Mouse (Mus musculus) myocyte (in vitro differentiated cells): Measurements from ENCODE around the gene 0610030E20Rik. TPM values are rescaled to one million over a fixed set of nuclear protein-coding genes. Genes with fewer than 3 reads are reported as not detected.

Experiments used
- H3K27me3 ChIP-seq: one replicate; pipeline ENCODE4 v1.6.1; 2011; ENCODE audit not compliant: control insufficient read depth, insufficient read depth, insufficient read length
- H3K36me3 ChIP-seq: one replicate; pipeline ENCODE4 v1.6.1; 2011; ENCODE audit not compliant: control insufficient read depth, insufficient read depth
- H3K4me2 ChIP-seq: one replicate; pipeline ENCODE4 v1.6.1; 2011; ENCODE audit warnings: low read depth, control low read depth
- H3K4me3 ChIP-seq: one replicate; pipeline ENCODE4 v1.5.1; 2011; ENCODE audit warnings: mild to moderate bottlenecking, control low read depth, moderate library complexity
- H3K79me2 ChIP-seq: one replicate; pipeline ENCODE4 v1.6.1; 2011; ENCODE audit not compliant: control insufficient read depth, insufficient read depth
- H3ac ChIP-seq: one replicate; pipeline ENCODE4 v1.6.1; 2011; ENCODE audit not compliant: control insufficient read depth, insufficient read length
- CEBPB ChIP-seq: IDR thresholded peaks from 2 replicates; pipeline ENCODE4 v1.6.1; 2011; ENCODE audit warnings: mild to moderate bottlenecking, moderate library complexity; ENCODE audit not compliant: poor library complexity, insufficient read depth, severe bottlenecking
- E2F4 ChIP-seq: IDR thresholded peaks from one replicate; pipeline ENCODE4 v1.6.1; 2011; ENCODE audit warnings: mild to moderate bottlenecking, control low read depth, moderate library complexity; ENCODE audit not compliant: insufficient read depth
- MAX ChIP-seq: IDR thresholded peaks from one replicate; pipeline ENCODE4 v1.6.1; 2011; ENCODE audit warnings: low read depth, mild to moderate bottlenecking, control low read depth
- MYOD1 ChIP-seq, 3 experiments: IDR thresholded peaks; one replicate each; pipeline ENCODE4 v1.6.1; 2011; ENCODE audit warnings: control low read depth in 2 of 3, low read depth in 2 of 3, mild to moderate bottlenecking in 2 of 3, moderate library complexity in 1 of 3; ENCODE audit not compliant: insufficient read length in 2 of 3, control insufficient read depth in 1 of 3
- MYOG ChIP-seq, 3 experiments: IDR thresholded peaks; one replicate each; pipeline ENCODE4 v1.6.1; 2011; ENCODE audit warnings: control low read depth in 2 of 3, low read depth in 2 of 3, mild to moderate bottlenecking in 2 of 3; ENCODE audit not compliant: insufficient read length in 2 of 3, control insufficient read depth in 1 of 3, insufficient read depth in 1 of 3
- POLR2A ChIP-seq: IDR thresholded peaks from one replicate; pipeline ENCODE4 v1.6.1; 2011; ENCODE audit warnings: low read depth, mild to moderate bottlenecking, control low read depth, moderate library complexity; ENCODE audit not compliant: insufficient read length
- POLR2AphosphoS2 ChIP-seq: IDR thresholded peaks from one replicate; pipeline ENCODE4 v1.6.1; 2011; ENCODE audit warnings: low read depth, control low read depth; ENCODE audit not compliant: insufficient read length
- REST ChIP-seq: IDR thresholded peaks from one replicate; pipeline ENCODE4 v1.6.1; 2011; ENCODE audit warnings: mild to moderate bottlenecking, control low read depth, moderate library complexity; ENCODE audit not compliant: insufficient read depth, insufficient read length
- SRF ChIP-seq: IDR thresholded peaks from one replicate; pipeline ENCODE4 v1.6.1; 2011; ENCODE audit warnings: low read depth; ENCODE audit not compliant: control insufficient read depth, insufficient read length
- TCF12 ChIP-seq: IDR thresholded peaks from one replicate; pipeline ENCODE4 v1.6.1; 2011; ENCODE audit warnings: mild to moderate bottlenecking, control low read depth; ENCODE audit not compliant: poor library complexity, insufficient read depth, severe bottlenecking
- TCF3 ChIP-seq: IDR thresholded peaks from one replicate; pipeline ENCODE4 v1.6.1; 2011; ENCODE audit warnings: low read depth, control low read depth; ENCODE audit not compliant: insufficient read length
- USF1 ChIP-seq: IDR thresholded peaks from one replicate; pipeline ENCODE4 v1.6.1; 2011; ENCODE audit warnings: low read depth, mild to moderate bottlenecking, control low read depth, moderate library complexity
- polyA plus RNA-seq: library from polyadenylated mRNA; unstranded; fragments of >200 nt; fragmentation: generic; extraction: Trizol; gene quantifications from one replicate; pipeline ENCODE4 v1.2.1, GENCODE M21; 2012; ENCODE audit warnings: missing spikeins

Gene 0610030E20Rik
- polyA plus RNA-seq, 1 experiment, result 8.0 TPM

DNA sequence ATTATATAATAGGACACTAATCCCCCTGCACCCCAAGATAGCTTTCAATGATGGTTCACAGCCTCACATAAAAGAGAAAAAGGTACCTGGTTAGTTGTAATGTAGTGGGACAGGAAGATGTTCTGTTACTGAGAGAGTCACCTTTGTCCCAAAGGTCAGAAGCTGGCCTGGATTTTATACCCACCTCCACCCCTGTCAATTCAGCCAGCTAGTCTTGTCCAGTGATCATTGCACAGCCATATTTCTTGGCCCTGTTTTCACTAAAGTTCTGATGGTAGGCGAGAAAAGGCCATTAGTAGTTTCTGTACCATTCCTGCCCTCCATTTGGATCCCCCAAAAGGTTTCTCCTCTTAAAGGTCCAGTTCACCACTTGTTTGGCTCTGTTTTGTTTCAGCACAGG lies 6.9 kb downstream of the 0610030E20Rik start:
- H3K4me2 ChIP-seq, result no peak overlapping the region
- no peak overlapping the region for H3ac ChIP-seq
- H3K27me3 ChIP-seq, result no peaks in the 10 kb centered on the region
- no peak for TF ChIP-seq CEBPB
- peaks cover 17% of the 10 kb centered on the region for H3K36me3 ChIP-seq
- peaks cover 8% of the 10 kb centered on the region for H3K79me2 ChIP-seq
- no peak overlapping the region for H3K4me3 ChIP-seq

DNA sequence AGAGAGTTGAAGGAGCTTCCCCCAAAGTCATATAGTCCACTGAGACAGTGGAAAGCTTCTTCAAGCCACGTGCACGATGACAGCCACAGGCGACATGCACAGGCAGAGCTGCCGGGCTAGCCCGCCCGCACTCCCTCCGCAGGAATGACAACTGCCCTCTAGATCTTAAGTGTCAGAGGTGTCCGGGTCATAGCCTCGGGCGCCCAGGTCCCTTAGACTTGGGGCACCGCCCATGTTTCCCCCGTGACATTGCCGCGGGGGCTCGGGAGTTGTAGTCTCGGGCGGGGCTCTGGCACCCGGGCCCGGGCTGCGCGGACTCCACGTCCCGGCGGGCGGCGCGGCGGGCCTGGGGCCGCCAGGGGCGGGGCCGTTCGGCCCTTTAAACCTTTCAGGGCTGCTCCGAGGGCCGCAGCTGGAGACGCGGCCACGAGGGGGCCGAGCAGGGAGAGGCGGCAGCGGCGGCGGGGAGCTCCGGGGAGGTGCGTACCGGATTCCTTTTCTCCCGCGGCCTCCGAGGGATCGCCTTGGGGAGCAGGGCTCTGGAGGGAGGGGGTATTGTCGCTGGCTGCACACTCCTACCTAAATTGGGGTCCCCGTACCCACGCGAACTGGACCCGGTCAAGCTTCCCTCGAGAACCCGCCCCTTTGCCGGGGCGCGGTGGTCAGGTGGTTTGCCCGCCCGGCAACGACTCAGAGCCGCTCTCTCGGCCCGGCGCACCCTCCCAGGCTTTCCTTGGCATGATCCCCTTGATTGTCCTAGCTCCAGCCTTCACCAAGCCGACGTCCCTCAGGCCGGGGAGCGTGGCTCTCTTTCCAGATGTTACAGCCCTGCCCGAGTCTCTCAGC lies 8.2 kb downstream of the 0610030E20Rik start, which contains the start of gene Tmem150a:
TSS of gene Tmem150a (plus strand) at position 382 of the 846 bp plus-strand sequence.
- H3ac ChIP-seq, result peak within 1 kb of the TSS; percentile 21
- TF ChIP-seq REST, result no peak
- TF ChIP-seq MAX, result no peak
- TF ChIP-seq POLR2AphosphoS2, result peak; percentile 48
- no peak for TF ChIP-seq POLR2A
- no peak for TF ChIP-seq TCF12
- TF ChIP-seq CEBPB, result no peak
- TF ChIP-seq E2F4, result no peak
- no peak for TF ChIP-seq SRF
- peak in 1 of 3 experiments; percentile 15 for TF ChIP-seq MYOD1 (IDR thresholded peaks at IDR 0.05; ENCODE audit: control insufficient read depth in 1 of 3, insufficient read length in 2 of 3, low read depth in 2 of 3)
- no peak for TF ChIP-seq TCF3
- TF ChIP-seq USF1, result peak; percentile 15
- peak in 1 of 3 experiments; percentile 4 for TF ChIP-seq MYOG (IDR thresholded peaks at IDR 0.05; ENCODE audit: control insufficient read depth in 1 of 3, insufficient read depth in 1 of 3, insufficient read length in 2 of 3, low read depth in 2 of 3)
- peak within 1 kb of the TSS; percentile 51 for H3K4me3 ChIP-seq
- no peaks in the 10 kb centered on the region for H3K27me3 ChIP-seq
- peaks cover 7% of the 10 kb centered on the region for H3K79me2 ChIP-seq
- peaks cover 15% of the 10 kb centered on the region for H3K36me3 ChIP-seq
- peak within 1 kb of the TSS; percentile 82 for H3K4me2 ChIP-seq

DNA sequence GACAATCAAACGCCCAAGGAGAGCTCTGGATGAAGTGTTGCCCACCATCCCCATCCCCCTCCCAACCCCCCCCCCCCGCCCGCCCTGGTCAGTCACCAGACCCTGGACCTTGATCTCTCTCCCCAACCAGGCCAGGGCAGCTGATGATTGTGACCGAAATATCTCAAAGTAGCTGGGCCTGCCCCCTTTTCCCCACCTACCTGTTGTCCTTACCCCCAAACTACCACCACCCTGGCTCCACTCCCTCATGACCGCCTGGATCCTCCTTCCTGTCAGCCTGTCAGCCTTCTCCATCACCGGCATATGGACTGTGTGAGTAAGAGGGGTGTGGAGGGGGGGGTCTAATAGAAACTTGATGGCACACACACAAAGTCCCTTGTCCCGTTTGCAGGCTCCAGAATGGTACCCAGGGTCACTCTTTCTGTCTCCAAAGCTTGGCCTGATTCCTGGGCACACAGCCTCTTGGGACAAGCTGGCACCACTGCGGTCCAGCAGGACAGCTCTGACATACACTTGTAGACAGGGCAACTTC lies 8.9 kb downstream of the 0610030E20Rik start:
- H3K4me2 ChIP-seq, result peak overlapping the region; percentile 82
- H3K27me3 ChIP-seq, result no peaks in the 10 kb centered on the region
- H3ac ChIP-seq, result peak overlapping the region; percentile 21
- H3K36me3 ChIP-seq, result peaks cover 8% of the 10 kb centered on the region
- TF ChIP-seq REST (no peak), USF1 (no peak), E2F4 (no peak), MYOD1 (IDR thresholded peaks at IDR 0.05; ENCODE audit: control insufficient read depth in 1 of 3, insufficient read length in 2 of 3, low read depth in 2 of 3) (no peak), POLR2A (no peak), SRF (no peak), TCF3 (no peak)
- H3K4me3 ChIP-seq, result peak overlapping the region; percentile 51
- H3K79me2 ChIP-seq, result peaks cover 4% of the 10 kb centered on the region

DNA sequence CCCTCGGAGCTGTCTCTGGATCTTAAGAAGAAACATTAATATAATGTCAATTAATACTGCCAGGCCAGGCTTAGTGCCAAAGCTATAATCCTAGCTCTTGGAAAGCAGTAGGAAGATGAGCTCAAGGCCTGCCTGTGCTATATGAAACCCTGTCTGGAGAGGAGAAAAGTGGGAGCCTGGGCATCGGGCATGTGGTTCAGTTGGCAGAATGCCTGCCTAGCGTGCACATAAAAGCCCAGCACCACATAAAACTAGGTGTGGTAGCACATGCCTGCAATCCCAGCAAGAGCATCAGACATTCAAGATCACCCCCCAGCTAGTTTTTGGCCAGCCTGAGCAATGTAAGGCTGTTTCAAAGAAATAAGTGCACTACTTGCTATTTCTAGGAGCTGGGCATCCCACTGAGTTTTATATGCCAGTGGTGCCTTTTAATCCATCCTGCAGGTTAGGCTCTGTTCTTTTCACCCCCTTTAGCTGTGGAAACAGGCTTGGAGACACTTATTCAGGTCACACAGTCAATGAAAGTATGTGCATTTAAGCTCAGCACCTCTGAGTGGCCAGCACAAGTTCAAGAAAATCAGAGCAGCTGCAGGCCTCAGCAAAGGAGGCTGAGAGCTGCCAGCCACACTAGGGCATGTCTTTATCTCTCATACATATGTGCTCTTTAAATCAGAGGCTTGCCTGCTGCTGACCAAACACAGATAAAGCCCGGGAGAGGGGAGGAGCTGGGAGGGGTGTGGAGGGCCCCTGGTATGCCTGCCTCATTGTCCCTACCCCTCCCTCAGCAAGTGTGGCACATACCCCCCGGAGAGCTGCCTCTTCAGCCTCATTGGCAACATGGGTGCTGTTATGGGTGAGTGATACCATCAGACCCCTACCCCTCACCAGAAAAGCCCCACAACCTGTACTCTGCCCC lies 10.3 kb downstream of the 0610030E20Rik start:
- TF ChIP-seq SRF (no peak), MYOD1 (IDR thresholded peaks at IDR 0.05; ENCODE audit: control insufficient read depth in 1 of 3, insufficient read length in 2 of 3, low read depth in 2 of 3) (no peak), CEBPB (no peak), TCF12 (no peak), POLR2A (no peak), MYOG (IDR thresholded peaks at IDR 0.05; ENCODE audit: control insufficient read depth in 1 of 3, insufficient read depth in 1 of 3, insufficient read length in 2 of 3, low read depth in 2 of 3) (no peak), POLR2AphosphoS2 (no peak), TCF3 (no peak), USF1 (no peak), MAX (no peak)
- Histone ChIP-seq H3K4me3 (no peak overlapping the region), H3K4me2 (no peak overlapping the region), H3K36me3 (peaks cover 8% of the 10 kb centered on the region), H3ac (no peak overlapping the region), H3K79me2 (peaks cover 14% of the 10 kb centered on the region), H3K27me3 (no peaks in the 10 kb centered on the region)
